Comparison of ENCODE assay signal across 27 mouse cellular contexts in the genomic region with DNA sequence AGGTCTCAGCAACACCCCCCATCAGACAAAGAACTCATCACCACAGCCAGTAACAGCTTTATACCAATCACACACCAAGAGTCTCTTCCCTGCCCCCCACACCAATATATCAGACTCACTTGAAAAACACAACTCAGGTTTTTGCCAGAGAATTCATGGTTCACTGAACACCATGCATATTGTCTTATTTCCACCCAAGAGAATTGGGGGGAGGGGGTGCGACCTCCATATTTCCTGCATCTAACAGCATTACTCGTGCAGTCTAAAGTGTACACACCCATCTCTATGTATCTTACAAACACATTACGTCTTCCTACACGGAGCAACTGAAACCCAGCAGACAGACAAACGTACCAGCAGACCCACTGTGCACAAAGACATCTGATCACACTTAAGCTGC. TPM values are rescaled to one million over a fixed set of nuclear protein-coding genes. Genes with fewer than 3 reads are reported as not detected.
DNase-seq lines count a peak whose midpoint lies in the region; ATAC-seq and TF ChIP-seq lines count a peak whose summit lies in the region.
"Had no signal": no experiment of that assay in that cellular context is flagged by ENCODE, and none has a peak within 500 bp of the region (broad histone marks: within the 10 kb centered on the region; RNA-seq: fewer than 3 reads in every experiment).

No protein-coding gene starts in this region.

- no peaks in the 10 kb centered on the region for H3K9me3 ChIP-seq in heart, embryonic 11.5 days (replicated peaks; ENCODE audit: control insufficient read depth, low read length)
- no peaks in the 10 kb centered on the region for H3K9me3 ChIP-seq in megakaryocyte, embryonic 14.5 days
- H3K9me3 ChIP-seq: embryonic facial prominence, embryonic 10.5 days; embryonic facial prominence, embryonic 13.5 days; forebrain, embryonic 10.5 days; forebrain, embryonic 13.5 days; heart, embryonic 12.5 days; heart, embryonic 15.5 days; hindbrain, embryonic 12.5 days; hindbrain, embryonic 15.5 days; intestine, embryonic 15.5 days had no signal

- no peaks in the 10 kb centered on the region for H3K36me3 ChIP-seq in heart, embryonic 11.5 days (ENCODE audit: control insufficient read depth, insufficient read depth, low read length)
- H3K36me3 ChIP-seq in megakaryocyte, embryonic 14.5 days (replicated peaks; ENCODE audit: low read length) = peaks cover 67% of the 10 kb centered on the region
- no peaks in the 10 kb centered on the region for H3K36me3 ChIP-seq in myocyte (ENCODE audit: control insufficient read depth, insufficient read depth)
- H3K36me3 ChIP-seq: embryonic facial prominence, embryonic 10.5 days; embryonic facial prominence, embryonic 13.5 days; forebrain, embryonic 10.5 days; heart, embryonic 12.5 days; heart, embryonic 15.5 days; hindbrain, embryonic 12.5 days; hindbrain, embryonic 15.5 days; intestine, embryonic 15.5 days had no signal

- no peak for ATAC-seq in heart, embryonic 11.5 days (replicated peaks; ENCODE audit: insufficient number of reproducible peaks, low FRiP score, low TSS enrichment)
- ATAC-seq in megakaryocyte, adult 5-6 weeks (ENCODE audit: poor library complexity, severe bottlenecking) = no peak
- ATAC-seq: forebrain, embryonic 13.5 days; forebrain, embryonic 16.5 days had no signal

- H3K79me2 ChIP-seq in myocyte (ENCODE audit: control insufficient read depth, insufficient read depth) = no peaks in the 10 kb centered on the region

- H3K4me2 ChIP-seq in heart, embryonic 11.5 days = no peak overlapping the region
- H3K4me2 ChIP-seq in myocyte (ENCODE audit: low read depth) = peak overlapping the region; percentile 62
- H3K4me2 ChIP-seq: embryonic facial prominence, embryonic 13.5 days; forebrain, embryonic 13.5 days; hindbrain, embryonic 12.5 days; hindbrain, embryonic 15.5 days; intestine, embryonic 15.5 days had no signal

- H3K27ac ChIP-seq in heart, embryonic 11.5 days (ENCODE audit: low read depth, low read length) = no peak overlapping the region
- H3K27ac ChIP-seq: embryonic facial prominence, embryonic 10.5 days; embryonic facial prominence, embryonic 13.5 days; forebrain, embryonic 13.5 days; hindbrain, embryonic 12.5 days; hindbrain, embryonic 15.5 days; intestine, embryonic 15.5 days had no signal

- 69% methylated on average over 5 of the region's 5 CpGs for WGBS in heart, embryonic 11.5 days (ENCODE audit: insufficient replicate concordance)

- intact Hi-C loops in heart, postnatal 14 days (cut with DNase I) = no loop called here
- intact Hi-C loops in gastrocnemius, postnatal 36 days (cut with DNase I) = no loop called here

- peaks cover 30% of the 10 kb centered on the region for H3K4me1 ChIP-seq in heart, embryonic 11.5 days (ENCODE audit: control insufficient read depth, insufficient read depth, low read length)
- H3K4me1 ChIP-seq in megakaryocyte, embryonic 14.5 days = peaks cover 70% of the 10 kb centered on the region
- H3K4me1 ChIP-seq: hindbrain, embryonic 15.5 days had no signal

- H3ac ChIP-seq in myocyte (ENCODE audit: control insufficient read depth, insufficient read length) = no peak overlapping the region

- DNase-seq in heart, postnatal 14 days = no peak
- no peak for DNase-seq in gastrocnemius, postnatal 36 days
- DNase-seq: adrenal gland, adult 2 months; adrenal gland, postnatal 14 days; cerebellum, adult 11 months; cerebellum, adult 8-10 months; cerebellum, postnatal 10 days; cerebellum, postnatal 36 days; embryo, embryonic 11 days; gastrocnemius, postnatal 10 days; heart, adult 11 months; heart, postnatal 10 days; heart, postnatal 4 days had no signal

- peaks cover 2% of the 10 kb centered on the region; the same call in 1 of the 2 replicates for H3K27me3 ChIP-seq in heart, embryonic 11.5 days (ENCODE audit: control insufficient read depth, insufficient read depth, low read length)
- no peaks in the 10 kb centered on the region for H3K27me3 ChIP-seq in megakaryocyte, embryonic 14.5 days (replicated peaks)
- H3K27me3 ChIP-seq in myocyte (ENCODE audit: control insufficient read depth, insufficient read depth, insufficient read length) = no peaks in the 10 kb centered on the region
- H3K27me3 ChIP-seq: embryonic facial prominence, embryonic 13.5 days; heart, embryonic 12.5 days; heart, embryonic 15.5 days; hindbrain, embryonic 12.5 days; hindbrain, embryonic 15.5 days; intestine, embryonic 15.5 days had no signal

- TF ChIP-seq POLR2A in myocyte (IDR thresholded peaks at IDR 0.05; ENCODE audit: insufficient read length, low read depth) = no peak

- H3K4me3 ChIP-seq in heart, embryonic 11.5 days (ENCODE audit: low read depth, low read length) = no peak overlapping the region
- peak overlapping the region; percentile 19 for H3K4me3 ChIP-seq in megakaryocyte, embryonic 14.5 days (replicated peaks)
- H3K4me3 ChIP-seq in myocyte = peak overlapping the region; percentile 16
- H3K4me3 ChIP-seq: embryonic facial prominence, embryonic 10.5 days; embryonic facial prominence, embryonic 13.5 days; forebrain, embryonic 10.5 days; forebrain, embryonic 13.5 days; heart, embryonic 12.5 days; heart, embryonic 15.5 days; hindbrain, embryonic 12.5 days; hindbrain, embryonic 15.5 days; intestine, embryonic 15.5 days had no signal

- H3K9ac ChIP-seq in heart, embryonic 11.5 days (ENCODE audit: low read depth, low read length) = peak overlapping the region; percentile 16; the same call in 1 of the 2 replicates
- H3K9ac ChIP-seq: embryonic facial prominence, embryonic 13.5 days; forebrain, embryonic 13.5 days; heart, embryonic 15.5 days; hindbrain, embryonic 12.5 days; hindbrain, embryonic 15.5 days; intestine, embryonic 15.5 days had no signal

TF ChIP-seq in myocyte, 11 proteins besides CTCF, POLR2A, EP300 and RAD21:
- TF ChIP-seq TCF12 (IDR thresholded peaks at IDR 0.05; ENCODE audit: insufficient read depth, poor library complexity, severe bottlenecking) (no peak), CEBPB (IDR thresholded peaks at IDR 0.05; ENCODE audit: insufficient read depth, poor library complexity, severe bottlenecking) (no peak), SRF (IDR thresholded peaks at IDR 0.05; ENCODE audit: control insufficient read depth, insufficient read length, low read depth) (no peak), MYOG (IDR thresholded peaks at IDR 0.05; ENCODE audit: control insufficient read depth in 1 of 3, insufficient read depth in 1 of 3, insufficient read length in 2 of 3, low read depth in 2 of 3) (no peak), MAX (IDR thresholded peaks at IDR 0.05; ENCODE audit: low read depth) (no peak), POLR2AphosphoS2 (IDR thresholded peaks at IDR 0.05; ENCODE audit: insufficient read length, low read depth) (no peak), USF1 (IDR thresholded peaks at IDR 0.05; ENCODE audit: low read depth) (no peak), TCF3 (IDR thresholded peaks at IDR 0.05; ENCODE audit: insufficient read length, low read depth) (no peak), E2F4 (IDR thresholded peaks at IDR 0.05; ENCODE audit: insufficient read depth) (no peak), MYOD1 (IDR thresholded peaks at IDR 0.05; ENCODE audit: control insufficient read depth in 1 of 3, insufficient read length in 2 of 3, low read depth in 2 of 3) (no peak), REST (IDR thresholded peaks at IDR 0.05; ENCODE audit: insufficient read depth, insufficient read length) (no peak)

RNA-seq across cellular contexts. Expression of gene Cdkn1a, which starts 19.0 kb away (rescaled TPM):
- 39.3 TPM in 2 replicates for polyA plus RNA-seq in heart, embryonic 11.5 days (2014; fragmentation: Nextera tagmentation; extraction: Ambion mirVana)
- 100 to 1,000 TPM; 105 to 121 TPM for total RNA-seq in heart, postnatal 14 days (2021)
- 228 and 253 TPM in 2 replicates for polyA plus RNA-seq in megakaryocyte, embryonic 14.5 days (2012; ENCODE audit: insufficient read depth, low replicate concordance)
- 19.9 and 22.6 TPM in 2 replicates for total RNA-seq in megakaryocyte, adult 5-6 weeks (2015)
- total RNA-seq in megakaryocyte, adult 5-6 weeks (2017) = 3.7 and 5.8 TPM in 2 replicates
- polyA plus RNA-seq in myocyte (2012; fragmentation: generic; extraction: Trizol) = 2,069 TPM
- total RNA-seq in gastrocnemius, postnatal 36 days (2021) = 10 to 100 TPM; 17.6 to 27.2 TPM

RNA-seq across cellular contexts. Expression of gene Srsf3, which starts 39.4 kb away (rescaled TPM):
- polyA plus RNA-seq in heart, embryonic 11.5 days (2014; fragmentation: Nextera tagmentation; extraction: Ambion mirVana) = 420 and 433 TPM in 2 replicates
- total RNA-seq in heart, postnatal 14 days (2021) = 100 to 1,000 TPM in 1 of 2 experiments, 10 to 100 TPM in 1; 99.7 to 120 TPM
- polyA plus RNA-seq in megakaryocyte, embryonic 14.5 days (2012; ENCODE audit: insufficient read depth, low replicate concordance) = 27.5 and 103 TPM in 2 replicates
- total RNA-seq in megakaryocyte, adult 5-6 weeks (2015) = 317 and 383 TPM in 2 replicates
- total RNA-seq in megakaryocyte, adult 5-6 weeks (2017) = 479 and 534 TPM in 2 replicates
- polyA plus RNA-seq in myocyte (2012; fragmentation: generic; extraction: Trizol) = 98.2 TPM
- total RNA-seq in gastrocnemius, postnatal 36 days (2021) = 10 to 100 TPM; 32.6 to 42.1 TPM

RNA-seq across cellular contexts. Expression of gene Rab44, which starts 42.1 kb away (rescaled TPM):
- 0.20 TPM in 1 of 2 replicates, not detected in the other for polyA plus RNA-seq in heart, embryonic 11.5 days (2014; fragmentation: Nextera tagmentation; extraction: Ambion mirVana)
- under 1 TPM; 0.73 to 0.76 TPM for total RNA-seq in heart, postnatal 14 days (2021)
- 3.4 and 22.3 TPM in 2 replicates for polyA plus RNA-seq in megakaryocyte, embryonic 14.5 days (2012; ENCODE audit: insufficient read depth, low replicate concordance)
- 52.2 and 62.4 TPM in 2 replicates for total RNA-seq in megakaryocyte, adult 5-6 weeks (2015)
- total RNA-seq in megakaryocyte, adult 5-6 weeks (2017) = 104 and 105 TPM in 2 replicates
- polyA plus RNA-seq in myocyte (2012; fragmentation: generic; extraction: Trizol) = 6.8 TPM
- total RNA-seq in gastrocnemius, postnatal 36 days (2021) = under 1 TPM; 0.44 to 0.59 TPM
- polyA plus RNA-seq: forebrain, embryonic 13.5 days; forebrain, embryonic 16.5 days had no signal

Comparison
In these comparisons a context has a peak if more than half of its experiments do, and no peak if none do; other contexts are left out.
1. RNA of gene Rab44, which starts 42.1 kb away (total RNA-seq): 52.2 to 105 TPM in megakaryocyte, adult 5-6 weeks; 0.73 to 0.76 TPM in heart, postnatal 14 days and 0.44 to 0.59 TPM in gastrocnemius, postnatal 36 days; every median in the first group is over 10 times any median in the second.